Mouse (Mus musculus) gastrocnemius, postnatal 36 days (tissue): ENCODE measurements around the gene Ctrb1. TPM values are rescaled to one million over a fixed set of nuclear protein-coding genes. Genes with fewer than 3 reads are reported as not detected.
"Not testable (repeated sequence)": the region's sequence is repeated elsewhere in the genome, so short reads cannot be mapped to it uniquely, and the experiment has no call there.

Experiments
- DNase-seq, 2 experiments: peaks; one replicate each; pipeline ENCODE4 v3.0.0; 2022
- intact Hi-C: fragments of 180-260 bp; cut with DNase I; formaldehyde crosslinking; loops from one replicate; pipeline ENCODE4 v1.15.1; 2025
- total RNA-seq, 2 experiments: library from RNA; stranded (reverse); gene quantifications; 2 replicates each; pipeline ENCODE4 v1.2.3; 2021

Gene Ctrb1
- total RNA-seq, 2 experiments from 2014 or later = not detected

GRCm38 (mm10) chr8:111693261-111693741 is 2.5 kb upstream of the Ctrb1 start:
- intact Hi-C loops = no loop called here

GRCm38 (mm10) chr8:111686881-111687280 is 3.9 kb downstream of the Ctrb1 start:
- DNase-seq = no peak
- intact Hi-C loops = no loop called here

More at GRCm38 (mm10) chr8:111693261-111693741, 2.5 kb upstream of the Ctrb1 start:
- no peak for DNase-seq

GRCm38 (mm10) chr8:111682521-111682920 is 8.3 kb downstream of the Ctrb1 start:
- intact Hi-C loops = no loop called here
- DNase-seq = no peak

- intact Hi-C loops = no loop called here
- DNase-seq = no peak
Measured at GRCm38 (mm10) chr8:111681153-111681552, 9.7 kb downstream of the Ctrb1 start.

- intact Hi-C loops = no loop called here
Measured at GRCm38 (mm10) chr8:111680423-111681028, 10.3 kb downstream of the Ctrb1 start.

GRCm38 (mm10) chr8:111678848-111679247 is 12.0 kb downstream of the Ctrb1 start:
- intact Hi-C loops = loop anchor here (2.0 kb wide), 1 partner anchor 146 kb away; no protein-coding TSS in a partner anchor
- no peak for DNase-seq

More at GRCm38 (mm10) chr8:111680423-111681028, 10.3 kb downstream of the Ctrb1 start:
- no peak for DNase-seq

- intact Hi-C loops = loop anchor here (2.0 kb wide), 1 partner anchor 147 kb away; no protein-coding TSS in a partner anchor
- DNase-seq = no peak
Measured at GRCm38 (mm10) chr8:111678111-111678510, 12.7 kb downstream of the Ctrb1 start.

GRCm38 (mm10) chr8:111676237-111676636 is 14.6 kb downstream of the Ctrb1 start:
- intact Hi-C loops = no loop called here
- DNase-seq = no peak

GRCm38 (mm10) chr8:111666751-111667150 is 24.1 kb downstream of the Ctrb1 start:
- intact Hi-C loops = no loop called here
- DNase-seq = no peak

GRCm38 (mm10) chr8:111662473-111662872 is 28.3 kb downstream of the Ctrb1 start:
- intact Hi-C loops = loop anchor here (5.0 kb wide), 1 partner anchor 320 kb away; no protein-coding TSS in a partner anchor
- DNase-seq = peak; percentile 72 to 77

- intact Hi-C loops = no loop called here
- no peak for DNase-seq
Measured at GRCm38 (mm10) chr8:111658819-111659423, 31.9 kb downstream of the Ctrb1 start.

- intact Hi-C loops = no loop called here
- no peak for DNase-seq
Measured at GRCm38 (mm10) chr8:111657312-111657854, 33.4 kb downstream of the Ctrb1 start.

GRCm38 (mm10) chr8:111653524-111653923 is 37.3 kb downstream of the Ctrb1 start:
- intact Hi-C loops = no loop called here
- DNase-seq = no peak

- no peak for DNase-seq
- intact Hi-C loops = no loop called here
Measured at GRCm38 (mm10) chr8:111650651-111651050, 40.2 kb downstream of the Ctrb1 start.

GRCm38 (mm10) chr8:111648834-111649233 is 42.0 kb downstream of the Ctrb1 start:
- intact Hi-C loops = no loop called here
- DNase-seq = no peak

- intact Hi-C loops = no loop called here
- DNase-seq = no peak
Measured at GRCm38 (mm10) chr8:111645715-111646114, 45.1 kb downstream of the Ctrb1 start.

- DNase-seq, intact Hi-C loops: not testable (repeated sequence)
Measured at GRCm38 (mm10) chr8:111644286-111645051, 46.3 kb downstream of the Ctrb1 start.

GRCm38 (mm10) chr8:111643264-111644141 is 47.3 kb downstream of the Ctrb1 start, which contains the start of gene Zfp1:
Gene Zfp1 (plus strand): TSS chr8:111643401.
- intact Hi-C loops = no loop called here
- peak; percentile 85 to 86 for DNase-seq

GRCm38 (mm10) chr8:111642939-111643263 is 47.9 kb downstream of the Ctrb1 start:
- no peak for DNase-seq
- intact Hi-C loops = no loop called here

GRCm38 (mm10) chr8:111642496-111642895 is 48.3 kb downstream of the Ctrb1 start:
- DNase-seq = no peak
- intact Hi-C loops = no loop called here
